Mouse (Mus musculus) lung, postnatal 10 days (tissue): ENCODE data around the gene Mmrn2.
A peak's percentile ranks its signal among the peaks of the same experiment; 100 is the strongest.

Experiments
- DNase-seq: peaks from one replicate; pipeline ENCODE4 v3.0.0; 2021

Mmrn2 gene

DNA sequence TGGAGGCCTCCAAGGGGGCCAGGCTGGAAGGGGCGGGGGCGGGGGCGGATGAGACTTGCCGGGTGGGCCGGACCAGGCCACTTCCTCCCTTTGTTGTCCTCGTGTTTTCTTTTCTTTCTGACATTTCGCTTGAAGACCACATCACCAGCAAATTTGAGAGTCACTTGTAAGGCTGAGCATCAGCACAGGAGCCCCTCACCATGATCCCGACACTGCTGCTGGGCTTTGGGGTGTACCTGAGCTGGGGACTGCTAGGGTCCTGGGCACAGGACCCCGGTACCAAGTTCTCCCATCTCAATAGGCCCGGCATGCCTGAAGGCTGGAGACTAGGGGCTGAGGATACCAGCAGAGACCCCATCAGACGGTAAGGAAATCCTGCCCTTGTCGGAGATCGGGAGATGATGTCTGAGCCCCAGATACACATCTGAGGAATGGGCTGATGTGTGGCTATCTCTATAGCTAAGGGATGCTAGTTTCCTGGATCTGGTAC is at the start of gene Mmrn2:
Gene Mmrn2 (plus strand): TSS at position 51 of the 490 bp plus-strand sequence.
- DNase-seq: no peak

DNA sequence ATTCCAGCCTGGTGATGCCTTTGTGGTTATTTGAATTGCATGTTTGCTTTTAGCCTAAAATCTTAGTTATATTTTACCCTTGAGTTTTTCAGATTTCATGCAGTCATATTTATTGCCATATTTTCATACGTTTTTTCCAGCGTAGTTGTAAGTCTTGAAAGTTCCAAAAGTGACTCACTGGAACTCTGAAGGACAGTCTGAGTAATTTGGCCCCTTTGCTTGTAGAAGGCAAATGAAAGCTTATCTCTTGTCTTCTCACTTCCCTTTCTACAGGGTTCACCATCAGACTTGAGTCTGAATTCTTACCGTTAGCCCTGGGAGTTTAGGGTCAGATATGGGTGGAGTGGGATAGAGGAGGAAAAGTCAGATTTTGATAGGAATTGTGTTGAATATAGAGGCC is 48.7 kb upstream of the Mmrn2 start:
- no peak for DNase-seq

DNA sequence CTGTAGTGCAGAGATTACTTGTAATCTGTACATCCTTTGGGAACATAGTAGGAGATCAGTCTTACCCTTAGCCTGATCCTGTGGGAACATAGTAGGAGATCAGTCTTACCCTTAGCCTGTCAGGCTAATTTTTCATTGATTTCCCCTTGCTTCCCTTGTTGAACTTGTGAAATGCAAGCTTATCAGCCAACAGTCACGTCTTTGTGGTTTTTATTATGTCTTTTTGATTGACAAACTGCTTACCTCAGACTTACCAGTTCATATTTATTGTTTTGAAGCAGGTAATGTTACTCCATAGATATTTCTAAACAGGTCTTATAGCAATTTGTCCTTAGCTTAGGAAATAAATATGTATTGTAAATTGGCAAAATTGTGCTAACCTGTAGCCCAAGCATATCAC is 47.6 kb upstream of the Mmrn2 start:
- no peak for DNase-seq

DNA sequence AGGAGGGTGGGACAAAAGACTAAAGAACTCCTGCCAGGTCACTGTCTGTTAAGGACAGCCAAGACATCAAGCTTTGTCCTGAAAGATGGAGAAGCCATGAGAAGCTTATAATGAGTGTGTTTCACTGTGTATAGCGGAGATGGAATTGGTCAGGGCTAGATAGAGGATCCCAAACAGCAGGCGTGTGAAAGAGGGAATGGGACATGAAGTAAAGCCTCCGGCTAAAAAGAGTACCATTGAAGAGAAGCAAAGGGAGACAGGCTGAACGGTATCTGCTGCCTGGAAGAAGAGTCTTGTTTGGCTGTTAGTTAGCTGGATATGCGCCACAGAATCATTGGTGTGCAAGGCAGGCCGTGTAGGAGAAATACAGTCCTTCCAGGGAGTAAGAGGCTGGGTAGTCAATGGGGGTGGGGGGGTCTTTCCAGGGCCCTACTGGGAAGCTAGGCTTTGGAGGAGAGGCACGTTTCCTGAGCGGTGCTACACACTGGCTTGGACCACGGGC is 44.6 kb upstream of the Mmrn2 start:
- DNase-seq: no peak

DNA sequence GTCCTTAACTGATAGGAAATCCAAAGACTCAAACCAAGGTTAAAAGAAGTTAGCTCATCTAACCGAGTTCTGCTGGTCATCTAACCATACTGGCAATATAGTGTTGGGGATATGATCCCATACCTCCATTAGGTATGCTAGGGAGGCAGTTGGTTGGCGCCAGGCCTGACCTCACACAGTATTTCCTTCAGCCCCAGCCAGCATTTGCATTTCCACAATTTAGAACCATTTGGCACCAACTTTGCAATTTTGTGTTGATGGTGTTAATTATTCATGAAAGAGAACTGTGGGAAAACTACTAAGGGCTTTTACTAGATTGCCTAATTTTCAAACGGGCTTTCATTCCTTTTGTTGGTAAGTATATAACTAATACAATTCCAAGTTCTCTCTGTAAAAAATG is 43.4 kb upstream of the Mmrn2 start:
- DNase-seq: no peak

DNA sequence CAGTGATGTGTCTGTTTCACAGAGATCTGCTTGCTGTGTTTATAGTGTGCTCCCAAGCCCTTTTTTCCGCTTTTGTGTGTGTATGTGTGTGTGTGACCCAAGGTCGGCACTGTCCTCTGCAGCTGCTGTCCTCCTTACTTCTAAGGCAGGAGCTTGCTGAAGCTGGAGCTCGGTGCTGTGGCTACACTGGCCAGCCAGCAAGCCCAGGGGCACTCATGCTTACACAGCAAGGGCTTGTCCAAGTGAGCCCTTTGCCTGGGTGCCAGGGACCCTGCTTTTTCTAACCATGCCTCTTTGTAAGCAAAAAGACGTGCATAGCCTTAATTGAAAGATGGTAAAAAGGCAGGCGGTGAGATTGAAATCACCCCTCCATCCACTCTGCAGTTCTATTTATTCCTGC is 42.8 kb upstream of the Mmrn2 start:
- no peak for DNase-seq

DNA sequence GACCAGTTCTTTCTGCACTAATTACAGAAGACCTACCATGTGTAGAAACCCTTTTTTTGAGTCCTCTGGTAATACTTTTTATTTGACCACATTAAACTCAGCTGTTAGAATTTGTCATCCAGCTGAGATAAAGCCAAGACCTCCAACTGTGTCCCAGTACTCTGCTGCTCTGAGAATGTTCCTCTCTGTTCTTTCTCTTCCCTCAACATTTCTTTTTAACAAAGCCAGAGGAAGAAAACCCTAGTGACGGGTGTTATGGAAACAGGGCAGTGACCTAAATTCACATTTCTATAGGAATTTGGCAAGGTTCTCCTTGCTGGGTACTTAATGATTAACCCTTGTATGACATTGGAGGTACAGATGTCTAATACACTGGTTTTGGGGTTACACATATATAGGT is 35.8 kb upstream of the Mmrn2 start:
- DNase-seq: no peak

DNA sequence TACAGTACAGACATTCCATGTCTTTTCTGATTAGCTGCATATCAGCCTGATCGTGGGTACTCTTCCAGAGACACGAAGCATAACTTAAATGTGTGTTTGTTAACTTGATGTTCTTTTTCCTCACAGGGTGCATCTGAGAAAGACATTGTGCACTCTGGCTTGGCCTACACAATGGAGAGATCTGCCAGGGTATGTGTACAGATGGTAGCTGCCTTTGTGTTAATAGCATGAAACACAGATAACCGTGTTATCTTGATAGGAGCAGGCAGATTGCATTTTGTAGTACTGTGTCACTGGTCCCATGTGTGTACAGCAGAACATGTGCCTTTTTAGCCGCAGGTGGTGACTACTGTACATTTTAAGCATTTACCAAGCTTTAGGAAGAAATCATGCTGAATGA is 33.3 kb upstream of the Mmrn2 start:
- DNase-seq: no peak

DNA sequence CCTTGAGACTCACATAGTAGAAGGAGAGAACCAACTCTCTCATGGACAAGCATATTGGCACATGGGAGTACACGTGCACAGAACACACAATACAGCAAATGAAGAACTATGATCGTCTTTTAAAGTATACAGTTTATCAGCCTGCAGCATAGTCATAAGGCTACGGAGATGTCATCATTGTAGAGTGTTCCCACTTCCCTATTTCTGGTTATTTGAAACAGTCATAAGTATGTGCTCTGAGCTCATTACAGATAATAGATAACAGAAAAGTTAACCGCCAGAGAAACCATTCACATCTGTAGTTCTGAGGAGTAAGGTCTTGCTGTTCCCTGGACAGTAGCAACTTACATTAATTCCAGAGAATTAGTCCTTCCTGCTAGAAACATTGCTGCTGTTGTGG is 32.2 kb upstream of the Mmrn2 start:
- no peak for DNase-seq

DNA sequence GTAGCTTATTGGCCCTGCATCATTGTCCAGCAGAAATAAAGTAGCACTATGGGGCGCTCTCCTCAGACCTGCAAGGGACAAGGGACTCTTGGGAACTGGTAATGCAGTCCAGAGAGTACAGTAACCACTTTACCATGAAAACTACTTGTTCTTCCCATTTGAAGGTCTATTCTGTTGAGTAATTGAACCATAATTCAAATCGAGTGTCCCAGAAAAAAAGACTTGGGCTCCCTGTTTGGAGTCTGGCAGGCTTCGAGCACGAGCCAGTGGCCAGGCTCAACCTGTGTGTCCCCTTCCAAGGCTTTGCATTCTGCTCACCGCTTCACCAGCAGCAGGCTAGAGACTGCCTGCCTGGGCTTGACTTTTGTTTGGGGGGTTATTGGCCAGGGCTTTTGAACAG is 30.9 kb upstream of the Mmrn2 start:
- DNase-seq: no peak

DNA sequence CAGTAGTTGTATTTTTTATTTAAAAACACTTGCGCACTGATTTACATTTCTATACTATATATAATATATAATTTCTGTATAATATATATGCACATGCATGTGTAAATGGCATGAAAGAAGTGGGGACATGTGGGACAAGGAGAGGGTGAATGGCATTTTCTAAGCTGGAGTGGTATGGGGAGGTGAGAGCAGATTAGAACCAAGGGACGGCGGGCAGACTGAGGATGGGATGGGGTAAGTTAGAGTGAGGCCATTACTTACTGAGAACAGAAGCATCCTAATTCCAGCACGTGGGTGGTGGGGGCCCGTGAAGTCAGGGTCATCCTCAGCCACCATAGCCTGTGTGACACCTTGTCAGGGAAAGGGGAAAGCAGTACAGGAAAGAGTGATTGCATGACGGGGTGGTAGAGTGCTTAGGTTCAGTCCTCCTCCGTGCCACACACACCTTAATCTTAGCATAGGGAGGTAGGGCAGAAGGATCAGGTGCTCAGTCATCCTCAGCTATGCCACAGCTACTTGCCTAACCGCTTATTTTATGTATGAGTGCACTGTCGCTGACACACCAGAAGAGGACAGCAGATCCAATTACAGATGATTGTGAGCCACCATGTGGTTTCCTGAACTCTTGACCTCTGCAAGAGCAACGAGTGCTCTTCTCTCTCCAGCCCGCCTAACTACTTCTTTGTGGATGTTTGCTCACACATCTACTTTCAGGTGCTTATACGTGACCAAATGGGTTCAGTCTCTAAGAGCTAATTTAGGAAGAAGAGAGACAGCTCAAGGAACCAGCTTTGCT is 29.3 kb upstream of the Mmrn2 start:
- DNase-seq: no peak

DNA sequence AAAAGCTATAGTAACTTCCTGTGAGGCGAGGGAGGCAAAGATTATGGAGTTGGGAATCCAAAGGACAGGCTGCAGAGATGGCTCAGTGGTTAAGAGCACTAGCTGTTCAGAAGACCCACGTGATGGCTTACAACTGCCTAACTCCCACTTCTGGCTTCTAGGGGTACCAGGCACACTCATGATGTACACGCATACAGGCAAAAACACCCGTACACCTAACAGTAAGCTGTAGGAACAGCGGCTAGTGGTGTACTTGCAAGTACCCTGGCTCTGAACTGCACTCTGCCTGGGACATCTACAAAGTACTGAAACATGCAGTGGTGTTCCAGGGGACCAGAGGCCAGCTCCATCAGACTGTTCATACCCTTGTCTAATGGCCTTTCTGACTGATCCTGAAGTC is 28.2 kb upstream of the Mmrn2 start:
- DNase-seq: no peak

DNA sequence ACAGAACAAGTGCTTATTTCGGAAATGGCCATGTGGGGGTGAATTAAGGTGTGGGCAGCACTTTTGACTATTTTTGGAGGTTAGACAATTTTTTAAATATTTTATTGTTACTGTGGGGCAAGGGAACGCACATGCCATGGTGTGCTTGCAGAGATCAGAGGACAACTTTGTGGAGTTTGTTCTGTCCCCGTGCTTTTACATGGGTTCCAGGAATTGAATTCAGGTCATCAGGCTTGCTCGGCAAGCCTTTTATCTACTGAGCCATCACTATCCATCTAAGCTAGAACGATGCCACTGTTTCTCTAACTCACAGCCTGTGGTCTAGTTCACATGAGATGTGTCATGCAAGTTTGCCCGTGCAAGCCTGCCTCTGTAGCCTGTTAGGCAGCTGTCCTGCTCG is 27.0 kb upstream of the Mmrn2 start:
- no peak for DNase-seq

DNA sequence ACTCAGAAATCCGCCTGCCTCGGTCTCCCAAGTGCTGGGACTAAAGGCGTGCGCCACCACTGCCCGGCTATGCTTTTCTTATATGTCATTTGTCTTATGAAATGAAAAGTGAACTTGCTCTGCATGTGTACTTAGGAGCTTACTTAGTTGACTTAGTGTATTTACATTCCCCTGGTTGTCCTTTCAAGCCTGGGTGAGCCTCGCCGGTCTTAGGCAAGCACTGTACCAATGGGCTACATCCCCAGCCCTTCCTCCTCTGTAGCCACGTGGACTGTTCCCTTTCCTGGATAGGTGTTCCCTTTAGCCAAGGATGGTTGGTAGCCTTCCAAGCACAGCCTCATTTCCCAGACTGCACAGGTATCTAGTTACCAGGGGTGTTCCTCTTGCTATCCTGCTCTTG is 26.3 kb upstream of the Mmrn2 start:
- peak; percentile 42 for DNase-seq

DNA sequence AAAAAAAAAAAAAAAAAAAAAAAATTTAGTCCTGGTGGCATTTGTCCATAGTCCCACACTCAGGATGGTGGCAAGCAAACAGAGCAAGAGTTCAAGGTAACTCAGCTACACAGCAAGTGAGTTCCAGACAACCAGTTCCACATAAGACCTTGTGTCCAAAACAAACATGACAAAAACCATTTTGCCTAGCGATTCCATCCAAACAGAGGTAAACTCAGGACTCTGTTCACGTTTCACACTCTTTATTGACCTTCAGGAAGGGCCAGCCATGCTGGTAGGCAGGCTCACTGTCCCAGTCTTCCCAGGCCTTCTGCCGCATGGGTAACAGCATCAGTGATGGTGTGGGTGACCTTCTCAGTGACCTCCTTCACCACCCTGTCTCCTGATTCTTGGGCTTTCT is 23.6 kb upstream of the Mmrn2 start:
- DNase-seq: no peak

DNA sequence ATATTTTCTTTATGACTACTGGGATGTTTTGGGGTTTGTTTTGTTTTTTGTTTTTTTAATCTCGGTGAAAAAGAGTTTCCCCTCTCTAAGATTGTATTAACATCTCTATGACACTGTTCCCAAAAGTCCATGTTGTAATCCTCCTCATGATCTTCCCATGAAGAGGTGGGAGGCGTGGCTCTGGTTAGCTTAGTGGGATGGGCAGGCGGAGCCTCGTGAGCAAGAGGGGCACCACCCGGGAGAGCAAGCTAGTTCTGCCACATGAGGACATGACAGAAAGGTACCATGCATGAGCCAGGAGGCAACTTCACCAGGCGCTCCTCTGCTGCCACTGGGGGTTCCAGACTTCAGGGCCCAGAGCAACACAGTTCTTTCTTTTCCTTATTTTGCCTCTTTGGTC is 22.7 kb upstream of the Mmrn2 start:
- DNase-seq: no peak

DNA sequence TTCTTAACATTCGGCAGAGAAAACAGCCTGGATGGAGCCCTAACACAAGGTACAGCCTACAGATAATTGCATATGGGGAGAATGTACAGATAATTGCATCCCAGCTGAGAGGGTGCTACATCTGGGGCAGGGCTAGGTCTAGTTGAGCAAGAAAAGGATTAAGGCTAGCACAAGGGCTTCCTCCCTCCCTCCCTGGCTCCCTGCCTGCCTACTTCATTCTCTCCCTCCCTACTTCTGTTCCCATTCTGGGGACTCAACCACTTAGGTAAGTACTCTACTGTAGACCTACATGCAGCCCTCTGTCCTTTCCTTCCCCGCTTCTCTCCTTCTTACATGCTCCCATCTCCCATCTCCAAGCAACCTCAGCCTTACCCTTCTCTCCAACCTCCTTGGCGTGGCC is 21.9 kb upstream of the Mmrn2 start:
- peak; percentile 32 for DNase-seq

DNA sequence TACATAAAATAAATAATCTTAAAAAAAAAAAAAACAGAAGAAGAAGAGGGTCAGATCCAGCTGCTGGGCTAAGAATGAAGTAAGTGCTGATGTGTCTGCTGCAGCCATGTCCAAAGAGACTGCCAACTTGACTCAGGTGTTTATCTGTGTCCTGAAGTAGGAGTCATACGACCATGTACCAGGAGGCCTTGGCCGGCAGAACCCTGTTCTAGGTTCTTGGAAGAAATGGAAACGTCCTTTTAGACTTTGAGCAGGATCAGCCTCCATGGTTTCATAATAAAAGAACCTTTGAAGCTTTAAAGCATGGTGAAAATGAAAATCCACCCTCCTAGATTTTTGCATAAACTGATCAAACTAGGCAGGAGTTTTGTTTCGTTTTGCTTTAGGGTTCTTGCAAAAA is 20.8 kb upstream of the Mmrn2 start:
- DNase-seq: no peak

DNA sequence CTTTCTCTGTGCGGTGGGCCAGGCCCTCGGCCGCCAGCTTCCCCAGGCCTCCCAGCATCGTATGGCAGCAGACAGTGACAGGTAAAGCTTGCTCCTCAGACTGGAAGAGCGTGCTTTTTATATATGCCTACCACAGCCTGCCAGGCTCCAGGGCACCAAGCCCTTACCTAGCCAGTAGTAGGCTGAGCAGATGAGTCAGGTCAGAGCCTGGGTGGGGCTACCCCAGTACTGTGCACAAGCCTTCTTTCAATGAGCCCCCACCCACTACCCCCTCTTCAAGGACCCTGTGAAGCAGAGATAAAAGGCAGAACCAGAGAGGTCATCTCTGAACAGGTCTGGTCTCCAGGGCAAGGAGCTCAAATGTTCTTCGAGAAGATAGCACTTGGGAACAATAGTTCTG is 20.0 kb upstream of the Mmrn2 start, which contains the start of gene Fam25c:
Gene Fam25c (minus strand): TSS at position 133 of the 400 bp plus-strand sequence.
- no peak for DNase-seq

DNA sequence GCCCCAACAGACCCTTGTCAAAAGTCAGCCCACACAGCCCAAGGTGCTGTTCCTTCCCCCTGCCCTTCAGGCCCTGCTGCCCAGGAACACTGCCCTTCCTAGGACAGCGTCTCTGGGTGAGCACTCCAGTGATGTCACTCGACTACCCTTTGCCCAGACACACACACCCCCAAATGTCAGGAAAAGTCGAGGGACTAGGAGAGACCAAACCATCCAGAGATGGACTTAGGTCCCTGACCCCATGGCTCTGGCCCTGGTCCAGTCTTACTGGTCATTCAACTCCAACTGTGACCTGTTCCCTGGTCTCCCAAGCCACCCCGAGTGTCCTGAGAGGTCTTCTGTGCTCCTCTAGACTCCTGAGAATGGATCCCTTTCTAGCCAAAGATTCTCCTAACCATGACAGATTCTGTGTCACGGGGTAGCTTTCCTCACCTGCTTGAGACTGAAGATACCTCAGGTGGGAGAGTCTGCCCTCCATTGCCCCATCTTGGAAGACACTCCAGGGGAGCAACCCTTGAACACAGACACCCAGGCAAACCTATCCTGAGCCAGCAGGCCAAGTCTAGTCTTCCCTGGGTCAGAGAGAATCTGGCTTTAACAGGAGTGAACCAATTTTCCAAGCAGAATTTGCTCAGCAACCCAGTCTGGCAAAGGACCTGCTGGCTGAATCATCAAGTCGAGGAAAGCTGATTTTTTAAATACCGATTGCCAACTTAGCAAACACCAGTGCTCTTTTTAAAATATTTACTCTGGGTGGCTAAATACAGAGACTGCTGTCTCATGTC is 17.4 kb upstream of the Mmrn2 start:
- DNase-seq: peak; percentile 24

DNA sequence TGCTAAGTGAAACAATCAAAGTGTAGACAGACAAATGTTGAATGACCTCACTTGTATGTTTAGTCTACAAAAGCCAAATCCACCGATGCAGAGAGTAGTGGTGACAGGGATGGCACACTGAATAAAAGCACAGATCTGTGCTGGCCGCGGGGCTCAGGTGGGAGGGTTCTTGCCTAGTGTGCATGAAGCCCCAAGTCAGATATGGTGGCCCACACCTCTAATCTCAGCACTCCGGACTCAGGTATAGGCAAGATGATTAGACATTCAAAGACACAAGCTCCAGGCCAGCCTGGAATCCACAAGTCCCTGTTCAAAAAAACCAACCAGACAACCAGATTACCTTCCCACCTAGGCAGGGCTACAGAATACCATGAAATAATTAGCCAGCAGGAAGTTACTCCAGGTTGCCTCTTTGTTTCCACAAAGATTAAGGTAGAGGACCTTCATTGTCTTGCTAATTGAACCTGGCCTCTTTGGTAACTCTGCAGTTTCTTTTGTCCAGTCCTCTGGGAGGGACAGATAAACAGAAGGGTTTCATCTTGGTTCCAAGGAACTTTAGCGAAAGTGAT is 15.5 kb upstream of the Mmrn2 start:
- DNase-seq: no peak

DNA sequence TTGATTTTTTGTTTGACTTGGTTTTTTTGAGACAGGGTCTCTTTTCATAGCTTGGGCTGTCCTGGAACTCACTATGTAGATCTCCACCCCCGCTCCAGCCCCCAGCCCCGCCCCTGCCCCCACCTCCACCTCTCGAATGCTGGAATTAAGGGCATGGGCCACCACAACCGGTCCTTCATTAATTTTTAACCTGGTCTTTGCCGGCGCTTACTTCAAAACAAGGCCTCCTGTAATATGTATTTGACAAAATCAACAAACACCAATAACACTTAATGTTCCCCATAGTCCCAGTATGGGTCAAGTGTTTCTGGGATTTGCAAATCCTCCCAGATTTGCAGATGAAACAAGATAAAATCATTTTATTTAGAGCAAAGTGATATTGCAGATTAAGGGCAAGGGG is 15.0 kb upstream of the Mmrn2 start:
- no peak for DNase-seq

DNA sequence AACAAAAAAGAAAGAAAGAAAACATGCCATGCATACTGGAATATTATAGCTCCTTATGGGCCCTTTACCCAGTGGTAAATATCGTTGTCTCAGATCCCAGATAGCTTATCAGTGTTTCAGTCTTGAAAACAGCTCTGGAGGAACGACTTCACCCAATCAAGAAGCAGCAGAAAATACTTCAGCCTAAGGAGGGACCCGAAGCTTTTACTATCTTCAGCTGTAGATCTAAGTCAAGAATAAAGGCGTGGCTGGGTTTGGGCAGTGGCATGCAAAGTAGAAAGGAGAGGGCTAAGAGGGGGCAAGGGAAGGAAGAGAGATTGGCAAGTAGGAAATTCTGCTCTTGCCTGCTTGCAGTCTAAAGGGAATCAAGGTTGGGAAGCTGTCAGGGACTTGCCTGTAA is 13.1 kb upstream of the Mmrn2 start:
- DNase-seq: no peak
